ENCODE assay signal across 9 mouse cellular contexts in genomic region chr14:46702669-46703435, GRCm38 (mm10). TPM values are rescaled to one million over a fixed set of nuclear protein-coding genes. Genes with fewer than 3 reads are reported as not detected.
A peak's percentile ranks its signal among the peaks of the same experiment; 100 is the strongest.
DNase-seq lines count a peak whose midpoint lies in the region; ATAC-seq lines count a peak whose summit lies in the region.
"Had no signal": no experiment of that assay in that cellular context is flagged by ENCODE, and none has a peak within 500 bp of the region (broad histone marks: within the 10 kb centered on the region; RNA-seq: fewer than 3 reads in every experiment).

No protein-coding gene starts in this region.

- H3K27ac ChIP-seq in heart, embryonic 12.5 days (ENCODE audit: poor library complexity, severe bottlenecking): no peak overlapping the region
- no peak overlapping the region for H3K27ac ChIP-seq in embryonic facial prominence, embryonic 12.5 days
- no peak overlapping the region for H3K27ac ChIP-seq in hindbrain, embryonic 11.5 days (ENCODE audit: low read depth, low read length)
- H3K27ac ChIP-seq in limb, embryonic 12.5 days: no peak overlapping the region
- H3K27ac ChIP-seq in midbrain, embryonic 13.5 days: no peak overlapping the region
- H3K27ac ChIP-seq: macrophage had no signal

- peaks cover 9% of the 10 kb centered on the region for H3K4me1 ChIP-seq in heart, embryonic 12.5 days (replicated peaks)
- peaks cover 5% of the 10 kb centered on the region; the same call in 1 of the 2 replicates for H3K4me1 ChIP-seq in embryonic facial prominence, embryonic 12.5 days
- no peaks in the 10 kb centered on the region for H3K4me1 ChIP-seq in hindbrain, embryonic 11.5 days (replicated peaks; ENCODE audit: control insufficient read depth, insufficient read depth, low read length)
- H3K4me1 ChIP-seq in limb, embryonic 12.5 days (replicated peaks): peaks cover 28% of the 10 kb centered on the region
- H3K4me1 ChIP-seq in midbrain, embryonic 13.5 days (replicated peaks): no peaks in the 10 kb centered on the region

- no peak overlapping the region for H3K9ac ChIP-seq in heart, embryonic 12.5 days
- H3K9ac ChIP-seq in embryonic facial prominence, embryonic 12.5 days: no peak overlapping the region
- H3K9ac ChIP-seq in hindbrain, embryonic 11.5 days (ENCODE audit: low read depth, low read length): no peak overlapping the region
- no peak overlapping the region for H3K9ac ChIP-seq in limb, embryonic 12.5 days (replicated peaks)
- no peak overlapping the region for H3K9ac ChIP-seq in midbrain, embryonic 13.5 days (replicated peaks)

- 27% methylated on average over 17 of the region's 17 CpGs for WGBS in heart, embryonic 12.5 days
- WGBS in embryonic facial prominence, embryonic 12.5 days: 29% methylated on average over 17 of the region's 17 CpGs
- WGBS in hindbrain, embryonic 11.5 days: 32% methylated on average over 17 of the region's 17 CpGs
- 36% methylated on average over 17 of the region's 17 CpGs for WGBS in limb, embryonic 12.5 days
- 31% methylated on average over 17 of the region's 17 CpGs for WGBS in midbrain, embryonic 13.5 days

- no peaks in the 10 kb centered on the region for H3K27me3 ChIP-seq in heart, embryonic 12.5 days (replicated peaks)
- H3K27me3 ChIP-seq in embryonic facial prominence, embryonic 12.5 days: no peaks in the 10 kb centered on the region
- H3K27me3 ChIP-seq in hindbrain, embryonic 11.5 days (ENCODE audit: control insufficient read depth, insufficient read depth, low read length): no peaks in the 10 kb centered on the region
- peaks cover 45% of the 10 kb centered on the region for H3K27me3 ChIP-seq in limb, embryonic 12.5 days
- H3K27me3 ChIP-seq in midbrain, embryonic 13.5 days: no peaks in the 10 kb centered on the region

- no peak overlapping the region for H3K4me2 ChIP-seq in heart, embryonic 12.5 days
- no peak overlapping the region for H3K4me2 ChIP-seq in embryonic facial prominence, embryonic 12.5 days (replicated peaks)
- no peak overlapping the region for H3K4me2 ChIP-seq in hindbrain, embryonic 11.5 days (replicated peaks; ENCODE audit: low read depth, low read length)
- H3K4me2 ChIP-seq in limb, embryonic 12.5 days: no peak overlapping the region
- H3K4me2 ChIP-seq in midbrain, embryonic 13.5 days (replicated peaks): no peak overlapping the region

- no peaks in the 10 kb centered on the region for H3K9me3 ChIP-seq in heart, embryonic 12.5 days (replicated peaks)
- H3K9me3 ChIP-seq in embryonic facial prominence, embryonic 12.5 days: no peaks in the 10 kb centered on the region
- H3K9me3 ChIP-seq in hindbrain, embryonic 11.5 days (ENCODE audit: control insufficient read depth, low read length): no peaks in the 10 kb centered on the region
- H3K9me3 ChIP-seq in limb, embryonic 12.5 days: no peaks in the 10 kb centered on the region
- no peaks in the 10 kb centered on the region for H3K9me3 ChIP-seq in midbrain, embryonic 13.5 days

- ATAC-seq in heart, embryonic 12.5 days (ENCODE audit: insufficient number of reproducible peaks, low FRiP score): no peak
- ATAC-seq in embryonic facial prominence, embryonic 12.5 days (ENCODE audit: insufficient number of reproducible peaks, insufficient read depth, low FRiP score, low TSS enrichment): 0 out of 2 replicates have a peak, but pooled peaks have one; percentile 28
- ATAC-seq in hindbrain, embryonic 11.5 days (ENCODE audit: low FRiP score): 0 out of 2 replicates have a peak, but pooled peaks have one; percentile 30
- peak; percentile 55; the same call in 1 of the 2 replicates for ATAC-seq in limb, embryonic 12.5 days (ENCODE audit: insufficient number of reproducible peaks, insufficient read depth, low FRiP score, low TSS enrichment, low read depth)
- ATAC-seq in midbrain, embryonic 13.5 days: peak; percentile 65

- peak; percentile 57 to 81 for DNase-seq in heart, adult 18-20 months
- DNase-seq in NIH3T3 (ENCODE audit: low read depth): peak; percentile 53
- peak; percentile 74 for DNase-seq in hindbrain, embryonic 11.5 days (ENCODE audit: low spot score)
- peak; percentile 17 for DNase-seq in testis, postnatal 14 days (ENCODE audit: low spot score)

- H3K4me3 ChIP-seq in heart, embryonic 12.5 days: no peak overlapping the region
- H3K4me3 ChIP-seq in embryonic facial prominence, embryonic 12.5 days: no peak overlapping the region
- no peak overlapping the region for H3K4me3 ChIP-seq in hindbrain, embryonic 11.5 days (ENCODE audit: low read depth, low read length)
- H3K4me3 ChIP-seq in limb, embryonic 12.5 days (replicated peaks): no peak overlapping the region
- H3K4me3 ChIP-seq in midbrain, embryonic 13.5 days (replicated peaks): no peak overlapping the region

- H3K36me3 ChIP-seq in heart, embryonic 12.5 days: no peaks in the 10 kb centered on the region
- no peaks in the 10 kb centered on the region for H3K36me3 ChIP-seq in embryonic facial prominence, embryonic 12.5 days
- no peaks in the 10 kb centered on the region for H3K36me3 ChIP-seq in hindbrain, embryonic 11.5 days (ENCODE audit: control insufficient read depth, insufficient read depth, low read length)
- H3K36me3 ChIP-seq in limb, embryonic 12.5 days: no peaks in the 10 kb centered on the region
- no peaks in the 10 kb centered on the region for H3K36me3 ChIP-seq in midbrain, embryonic 13.5 days

RNA-seq across cellular contexts. Expression of gene Cdkn3, which starts 57.5 kb away (rescaled TPM):
- under 1 TPM; 0.74 to 0.82 TPM for total RNA-seq in heart, adult 18-20 months (2021)
- polyA plus RNA-seq in heart, embryonic 12.5 days (2016; fragmentation: Nextera tagmentation; extraction: Ambion mirVana): 48.8 and 51.8 TPM in 2 replicates
- polyA plus RNA-seq in embryonic facial prominence, embryonic 12.5 days (2016; fragmentation: Nextera tagmentation; extraction: Ambion mirVana): 38.4 and 42.0 TPM in 2 replicates
- 43.7 and 53.2 TPM in 2 replicates for polyA plus RNA-seq in hindbrain, embryonic 11.5 days (2014; fragmentation: Nextera tagmentation; extraction: Ambion mirVana)
- 46.4 and 47.6 TPM in 2 replicates for polyA plus RNA-seq in limb, embryonic 12.5 days (2016; fragmentation: Nextera tagmentation; extraction: Ambion mirVana)
- polyA plus RNA-seq in midbrain, embryonic 13.5 days (2015; fragmentation: Nextera tagmentation; extraction: Ambion mirVana): 19.2 and 20.8 TPM in 2 replicates

Comparison
In these comparisons a context has a peak if more than half of its experiments do, and no peak if none do; other contexts are left out.
1. DNase-seq: peak in every context shown above with its lines; median percentile 74 in hindbrain, embryonic 11.5 days; 69 in heart, adult 18-20 months; 53 in NIH3T3; 17 in testis, postnatal 14 days.